Mouse (Mus musculus) spleen, adult 2 months (tissue): Measurements from ENCODE around the gene Srcap. TPM values are rescaled to one million over a fixed set of nuclear protein-coding genes. Genes with fewer than 3 reads are reported as not detected.

Experiments
- DNase-seq, 2 experiments: peaks; one replicate each; pipeline versions ENCODE4 v3.0.0 to v3.0.0-alpha.2; 2012 to 2021; ENCODE audit warnings: low spot score in 2 of 2, low read depth in 1 of 2
- H3K27ac ChIP-seq: fragments of 200-500 bp; 2 replicates; pipeline ENCODE4 v1.5.1; 2012; ENCODE audit warnings: low read length, inconsistent platforms; ENCODE audit not compliant: insufficient read depth
- H3K27me3 ChIP-seq: fragments of 200-500 bp; 2 replicates; pipeline ENCODE4 v1.6.1; 2012; ENCODE audit warnings: mild to moderate bottlenecking, moderate library complexity, low read length, inconsistent platforms; ENCODE audit not compliant: control insufficient read depth, insufficient read depth
- H3K36me3 ChIP-seq: fragments of 200-500 bp; 2 replicates; pipeline ENCODE4 v1.6.1; 2012; ENCODE audit warnings: mild to moderate bottlenecking, low read length, inconsistent platforms; ENCODE audit not compliant: control insufficient read depth, insufficient read depth
- H3K4me1 ChIP-seq: fragments of 200-500 bp; 2 replicates; pipeline ENCODE4 v1.6.1; 2011; ENCODE audit warnings: inconsistent platforms; ENCODE audit not compliant: control insufficient read depth, insufficient read depth, insufficient read length
- H3K4me3 ChIP-seq: fragments of 200-500 bp; 2 replicates; pipeline ENCODE4 v1.5.1; 2011; ENCODE audit warnings: mild to moderate bottlenecking, inconsistent platforms; ENCODE audit not compliant: insufficient read depth, insufficient read length; ENCODE audit errors: extremely low read depth
- CTCF ChIP-seq: fragments of 200-500 bp; IDR thresholded peaks from 2 replicates; pipeline ENCODE4 v1.5.1; 2011; ENCODE audit warnings: mild to moderate bottlenecking, inconsistent platforms; ENCODE audit not compliant: insufficient read depth, insufficient read length, insufficient replicate concordance; ENCODE audit errors: extremely low read depth
- POLR2A ChIP-seq: fragments of 200-500 bp; IDR thresholded peaks from 2 replicates; pipeline ENCODE4 v1.6.1; 2011; ENCODE audit warnings: low read depth, low read length, inconsistent platforms
- WGBS: fragments of 180-500 bp; shearing (Covaris S2); methylation state at CpG from one replicate; pipeline ENCODE4 v1.1.7; 2018; 5-methylcytosine and 5-hydroxymethylcytosine counted together
- polyA plus RNA-seq: library from polyadenylated mRNA; depleted of rRNA; stranded (reverse); fragments of >200 nt; gene quantifications from 2 replicates; pipeline ENCODE4 v1.2.3, GENCODE M21; 2012

Gene Srcap
- polyA plus RNA-seq, 1 experiment, result 37.7 TPM

GRCm38 (mm10) chr7:127572895-127573471, 61.2 kb downstream of the Srcap start, which contains the start of gene Phkg2:
TSS of gene Phkg2 (plus strand) at chr7:127573340.
- peaks cover 6% of the 10 kb centered on the region for H3K4me1 ChIP-seq
- H3K27ac ChIP-seq, result peak within 1 kb of the TSS; percentile 79
- H3K27me3 ChIP-seq, result no peaks in the 10 kb centered on the region
- TF ChIP-seq CTCF (no peak), POLR2A (peak; percentile 91)
- H3K4me3 ChIP-seq, result peak within 1 kb of the TSS; percentile 77
- WGBS, result under 1% methylated on average over 17 of the region's 17 CpGs
- H3K36me3 ChIP-seq, result peaks cover 8% of the 10 kb centered on the region
- peak; percentile 90 to 97 for DNase-seq

GRCm38 (mm10) chr7:127573503-127574008, 61.8 kb downstream of the Srcap start:
- H3K27me3 ChIP-seq, result no peaks in the 10 kb centered on the region
- DNase-seq, result no peak
- TF ChIP-seq CTCF (no peak), POLR2A (no peak)
- H3K4me3 ChIP-seq, result peak overlapping the region; percentile 77
- WGBS, result 2% methylated on average over 19 of the region's 28 CpGs
- peaks cover 11% of the 10 kb centered on the region for H3K36me3 ChIP-seq
- peaks cover 6% of the 10 kb centered on the region for H3K4me1 ChIP-seq
- peak overlapping the region; percentile 68 for H3K27ac ChIP-seq

- H3K27me3 ChIP-seq, result no peaks in the 10 kb centered on the region
- peaks cover 6% of the 10 kb centered on the region for H3K4me1 ChIP-seq
- TF ChIP-seq POLR2A (no peak), CTCF (no peak)
- H3K36me3 ChIP-seq, result peaks cover 11% of the 10 kb centered on the region
- 10% methylated on average over 7 of the region's 7 CpGs for WGBS
- no peak overlapping the region; the same call in 1 of the 2 replicates for H3K27ac ChIP-seq
- DNase-seq, result no peak
- H3K4me3 ChIP-seq, result peak overlapping the region; percentile 77
Observed at GRCm38 (mm10) chr7:127574115-127574514, 62.3 kb downstream of the Srcap start.

GRCm38 (mm10) chr7:127583260-127583659, 71.5 kb downstream of the Srcap start:
- DNase-seq, result no peak
- H3K27ac ChIP-seq, result no peak overlapping the region
- 96% methylated on average over 6 of the region's 6 CpGs for WGBS
- no peaks in the 10 kb centered on the region for H3K27me3 ChIP-seq
- H3K4me3 ChIP-seq, result no peak overlapping the region
- no peak for TF ChIP-seq POLR2A
- TF ChIP-seq CTCF, result no peak
- H3K36me3 ChIP-seq, result peaks cover 29% of the 10 kb centered on the region
- H3K4me1 ChIP-seq, result no peaks in the 10 kb centered on the region; the same call in 1 of the 2 replicates

- H3K27ac ChIP-seq, result no peak overlapping the region
- H3K4me3 ChIP-seq, result no peak overlapping the region
- no peak for TF ChIP-seq POLR2A
- TF ChIP-seq CTCF, result no peak
- peaks cover 21% of the 10 kb centered on the region for H3K36me3 ChIP-seq
- peaks cover 5% of the 10 kb centered on the region; the same call in 1 of the 2 replicates for H3K4me1 ChIP-seq
- 70% methylated on average over 7 of the region's 7 CpGs for WGBS
- no peak for DNase-seq
- no peaks in the 10 kb centered on the region for H3K27me3 ChIP-seq
Observed at GRCm38 (mm10) chr7:127585031-127585430, 73.2 kb downstream of the Srcap start.

- peaks cover 5% of the 10 kb centered on the region; the same call in 1 of the 2 replicates for H3K4me1 ChIP-seq
- no peak overlapping the region for H3K4me3 ChIP-seq
- peaks cover 24% of the 10 kb centered on the region for H3K36me3 ChIP-seq
- no peak for DNase-seq
- TF ChIP-seq POLR2A (no peak), CTCF (no peak)
- no peak overlapping the region for H3K27ac ChIP-seq
- 83% methylated on average over 6 of the region's 6 CpGs for WGBS
- no peaks in the 10 kb centered on the region for H3K27me3 ChIP-seq
Observed at GRCm38 (mm10) chr7:127586149-127586548, 74.4 kb downstream of the Srcap start.

- H3K4me3 ChIP-seq, result no peak overlapping the region
- TF ChIP-seq CTCF (no peak), POLR2A (no peak)
- H3K27me3 ChIP-seq, result no peaks in the 10 kb centered on the region
- peaks cover 5% of the 10 kb centered on the region; the same call in 1 of the 2 replicates for H3K4me1 ChIP-seq
- H3K36me3 ChIP-seq, result peaks cover 30% of the 10 kb centered on the region
- WGBS, result 69% methylated on average over 5 of the region's 5 CpGs
- no peak for DNase-seq
- no peak overlapping the region for H3K27ac ChIP-seq
Observed at GRCm38 (mm10) chr7:127587196-127587595, 75.4 kb downstream of the Srcap start.
